Mouse (Mus musculus) right cerebral cortex, postnatal 4 days (tissue): Measurements from ENCODE around the gene Magt1.
"Not testable (repeated sequence)": the region's sequence is repeated elsewhere in the genome, so short reads cannot be mapped to it uniquely, and the experiment has no call there.

Source experiments
- DNase-seq: peaks from one replicate; pipeline ENCODE4 v3.0.0-alpha.2; 2022

Gene Magt1

DNA sequence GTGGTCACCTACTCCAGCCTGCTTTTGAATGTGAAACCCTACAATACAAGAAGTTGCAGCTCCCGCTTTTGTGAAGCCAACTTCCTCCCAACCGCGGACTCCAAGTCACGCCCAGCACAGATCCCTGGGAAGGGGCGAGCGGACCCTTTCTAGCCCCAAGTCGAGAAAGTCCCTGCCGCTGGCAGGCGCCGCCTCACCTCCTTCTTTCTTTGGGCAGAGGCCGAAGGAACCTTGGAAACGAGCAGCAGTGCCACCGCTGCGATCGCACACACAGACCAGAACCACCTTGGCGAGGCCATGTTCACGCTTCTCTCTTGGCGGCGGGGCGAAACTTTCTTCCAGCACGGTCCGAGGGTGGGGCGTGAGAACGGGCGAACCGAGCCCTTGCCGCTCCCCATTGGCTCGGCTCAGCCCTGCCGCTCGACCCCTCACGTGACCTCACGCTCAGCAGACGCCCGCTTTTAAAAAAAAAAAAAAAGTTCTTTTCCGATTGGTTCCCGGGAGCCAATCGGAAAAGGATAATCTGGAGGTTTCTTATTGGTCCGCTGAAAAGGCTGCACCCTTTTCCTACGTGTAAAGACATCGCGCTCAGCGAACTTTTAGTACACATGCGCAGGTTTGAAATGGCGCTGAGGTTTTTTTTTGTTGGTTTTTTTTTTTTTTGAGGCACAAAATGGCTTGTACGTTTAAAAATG lies at the start of gene Magt1:
Magt1 (minus strand) TSS at position 442 of the 695 bp plus-strand sequence.
- peak; percentile 72 for DNase-seq

DNA sequence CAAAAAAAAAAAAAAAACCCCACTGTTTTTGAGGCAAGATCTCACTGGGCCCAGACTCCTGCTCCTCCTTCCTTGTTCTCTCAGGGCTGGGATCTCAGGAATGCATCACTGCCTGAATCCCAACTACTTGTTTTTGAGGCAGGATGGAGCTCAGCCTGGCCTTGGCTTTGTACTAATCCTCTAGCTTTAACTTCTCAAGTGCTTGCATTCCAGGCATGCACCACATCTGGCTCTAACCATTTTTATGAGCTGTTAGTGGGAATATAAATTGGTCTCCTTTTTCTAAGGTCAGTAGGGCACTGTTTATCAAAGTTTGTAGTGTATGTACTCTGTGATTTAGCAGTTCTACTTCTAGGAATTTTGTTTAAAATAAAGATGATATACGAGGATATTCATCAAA lies 36.5 kb upstream of the Magt1 start:
- DNase-seq: no peak

DNA sequence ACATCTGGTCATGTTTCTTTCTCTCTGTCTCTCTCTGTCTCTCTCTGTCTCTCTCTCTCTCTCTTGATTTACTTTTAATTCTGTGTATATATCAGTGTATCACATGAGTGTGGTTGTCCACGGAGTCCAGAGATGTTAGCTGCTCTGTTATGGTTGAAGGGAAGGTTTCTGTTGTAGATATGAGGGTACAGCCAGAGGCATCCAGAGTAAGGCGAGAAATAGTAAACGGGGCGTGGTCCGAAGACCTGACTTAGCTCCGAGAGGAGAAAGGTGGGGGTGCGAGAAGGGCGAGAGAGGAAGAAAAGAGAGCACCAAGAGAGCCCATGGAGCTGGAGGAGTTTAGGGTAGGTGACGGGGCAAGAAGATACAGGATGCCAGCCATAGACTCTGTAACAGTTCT lies 34.2 kb upstream of the Magt1 start:
- DNase-seq: no peak

DNA sequence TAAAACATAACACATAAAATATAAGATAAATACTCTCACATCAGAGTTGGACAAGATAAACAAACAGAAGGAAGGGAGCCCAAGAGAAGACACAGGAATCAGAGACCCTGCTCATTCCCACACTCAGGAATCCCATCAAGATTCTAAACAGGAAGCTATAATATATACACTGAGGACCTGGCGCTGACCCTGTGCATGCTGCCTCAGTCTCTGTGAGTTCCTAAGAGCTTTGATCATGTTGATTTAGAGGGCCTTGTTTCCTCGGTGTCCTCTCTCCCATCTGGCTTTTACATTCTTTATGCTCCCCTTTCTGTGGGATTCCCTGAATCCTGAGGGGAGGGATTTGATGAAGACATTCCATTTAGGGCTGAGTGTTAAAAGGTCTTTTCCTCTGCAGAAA lies 33.7 kb upstream of the Magt1 start:
- DNase-seq: no peak

DNA sequence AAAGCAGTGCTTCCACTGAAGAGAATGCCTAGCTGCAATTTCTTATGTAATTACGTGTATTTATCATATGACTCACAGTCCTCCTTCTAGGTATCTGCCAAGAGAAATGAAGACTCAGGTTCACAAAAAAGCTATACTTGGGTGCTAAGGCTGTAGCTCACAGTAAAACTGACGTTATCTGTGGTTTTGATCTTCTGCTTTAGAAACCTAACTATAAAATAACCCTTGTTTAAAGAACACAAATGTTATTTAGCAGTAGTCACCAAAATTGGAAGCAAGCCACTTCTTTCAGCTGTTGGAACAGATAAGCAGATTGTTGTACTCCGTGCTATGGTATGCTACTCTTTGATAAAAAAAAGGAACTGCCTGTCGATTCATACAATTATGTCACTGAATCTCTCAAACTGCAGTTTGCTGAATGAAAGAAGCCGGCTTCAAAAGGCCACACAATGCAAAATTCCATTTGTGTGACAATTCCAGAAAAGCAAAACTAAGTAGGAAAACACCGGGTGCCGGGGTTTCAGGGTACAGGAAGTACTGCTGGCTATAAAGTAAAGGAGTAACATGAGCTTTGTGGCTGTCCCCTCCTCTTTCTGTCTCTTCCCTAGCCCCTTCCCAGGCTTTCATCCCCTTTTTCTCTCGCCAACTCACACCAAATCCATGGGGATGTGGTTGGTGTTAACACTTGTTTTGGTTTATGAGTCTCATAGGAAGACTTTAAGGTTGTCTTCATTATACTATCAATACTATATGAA lies 32.3 kb upstream of the Magt1 start:
- no peak for DNase-seq

DNA sequence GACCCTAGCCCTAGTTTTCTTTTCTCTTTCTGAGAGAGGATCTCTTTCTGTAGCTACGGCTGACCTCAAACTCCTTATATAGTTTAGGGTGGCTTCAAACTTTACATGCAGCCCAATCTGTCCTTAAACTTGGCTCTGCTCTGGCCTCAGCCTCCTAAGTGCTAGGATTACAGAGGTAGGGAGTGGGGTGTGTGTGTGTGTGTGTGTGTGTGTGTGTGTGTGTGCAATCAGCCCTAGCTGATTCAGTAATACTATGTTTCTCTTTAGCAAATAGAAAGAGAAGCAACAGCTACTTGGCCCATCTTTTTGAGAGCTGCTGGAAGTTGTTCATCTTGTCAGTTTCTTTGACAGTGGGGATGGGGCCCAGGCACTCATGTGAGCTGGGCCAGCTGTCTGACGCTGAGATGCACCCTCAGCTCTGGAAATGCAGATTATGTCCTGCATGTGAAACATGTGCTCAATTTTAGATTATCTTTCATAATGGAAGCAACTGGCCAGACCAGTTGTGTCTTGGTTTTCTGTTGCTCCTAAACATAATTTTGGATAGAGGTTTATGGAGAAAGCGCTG lies 25.6 kb upstream of the Magt1 start:
- DNase-seq: no peak

- DNase-seq: no peak
Measured at GRCm38 (mm10) chrX:106035727-106036126, 24.0 kb upstream of the Magt1 start.

DNA sequence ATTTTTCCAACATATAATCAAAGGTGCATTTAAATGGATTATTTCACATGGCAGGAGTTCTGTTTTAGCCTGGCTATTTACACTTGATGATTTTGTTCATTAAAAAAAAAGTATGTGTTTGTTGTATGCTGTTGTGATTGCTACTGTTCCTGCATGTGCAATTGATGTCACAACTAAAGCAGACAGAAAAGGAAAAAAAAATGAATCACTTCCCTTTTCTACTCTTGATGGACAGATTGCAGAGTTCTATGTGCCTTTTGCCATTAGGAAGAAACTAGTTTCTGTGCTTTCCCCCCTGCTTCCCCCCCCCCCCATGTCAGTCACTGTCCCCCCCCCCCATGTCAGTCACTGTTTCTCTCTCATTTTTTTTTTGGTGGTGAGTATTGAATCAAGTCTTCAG lies 19.4 kb upstream of the Magt1 start:
- no peak for DNase-seq

GRCm38 (mm10) chrX:106030176-106030575 lies 18.5 kb upstream of the Magt1 start:
- DNase-seq: no peak

DNA sequence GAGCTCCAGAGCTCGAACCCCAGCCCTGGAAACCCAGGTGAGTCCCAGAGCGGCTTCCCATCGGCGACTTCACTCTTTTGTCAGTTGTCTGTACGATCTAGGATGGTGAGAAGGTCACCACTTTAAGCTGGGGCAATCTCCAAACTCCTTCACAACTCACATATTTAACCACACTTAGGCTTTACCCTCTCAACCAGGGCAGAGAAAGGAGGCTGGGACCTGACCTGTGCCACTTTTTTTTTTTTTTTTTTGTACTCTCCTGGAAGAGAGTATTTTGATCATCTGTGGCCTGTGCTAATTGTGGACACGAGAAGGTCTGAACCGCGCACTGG lies 15.6 kb upstream of the Magt1 start:
- no peak for DNase-seq

DNA sequence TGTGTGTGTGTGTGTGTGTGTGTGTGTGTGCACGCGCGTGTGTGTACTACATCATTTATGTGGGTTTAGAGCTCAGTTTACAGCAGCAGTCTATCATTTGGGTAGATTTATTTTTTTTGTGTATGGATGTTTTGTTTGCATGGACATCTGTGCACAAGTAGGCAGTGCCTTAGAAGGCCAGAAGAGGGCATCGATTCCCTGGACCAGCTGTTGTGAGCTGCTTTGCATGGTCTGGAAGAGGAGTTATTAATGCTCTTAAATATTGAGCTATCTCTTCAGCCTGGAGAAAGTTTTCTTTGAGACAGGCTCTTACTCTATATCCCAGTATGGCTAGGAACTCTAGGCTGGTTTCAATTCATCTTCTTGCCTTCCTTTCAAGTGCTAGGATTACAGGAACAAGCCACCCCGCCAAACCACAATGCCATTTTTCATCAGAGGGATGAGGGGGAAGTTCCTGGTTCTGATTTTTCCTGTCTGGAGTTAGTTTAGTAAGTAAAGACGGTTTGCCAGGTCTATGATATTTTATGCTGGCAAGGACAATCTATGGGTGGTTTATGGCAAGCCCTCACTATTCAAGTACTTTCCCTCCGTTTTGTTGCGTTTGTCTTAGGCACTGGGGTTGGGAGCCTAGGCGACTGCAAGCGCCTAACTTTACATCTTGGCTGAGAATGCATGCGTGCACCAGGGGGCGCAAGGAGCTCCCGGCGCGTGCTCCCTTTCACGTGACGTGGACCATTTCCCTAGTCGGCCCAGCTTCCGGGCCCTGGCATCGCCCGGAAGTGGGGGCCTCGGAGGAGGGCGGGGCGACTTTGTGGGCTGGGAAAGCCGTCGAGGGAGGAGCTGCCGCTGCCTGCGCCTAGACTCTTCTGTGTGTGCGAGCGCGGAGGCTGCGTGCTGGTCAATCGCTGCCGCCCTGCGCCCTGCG lies 15.0 kb upstream of the Magt1 start, which contains the start of gene Atp7a:
Atp7a (plus strand) TSS at position 859 of the 925 bp plus-strand sequence.
- peak; percentile 87 for DNase-seq

DNA sequence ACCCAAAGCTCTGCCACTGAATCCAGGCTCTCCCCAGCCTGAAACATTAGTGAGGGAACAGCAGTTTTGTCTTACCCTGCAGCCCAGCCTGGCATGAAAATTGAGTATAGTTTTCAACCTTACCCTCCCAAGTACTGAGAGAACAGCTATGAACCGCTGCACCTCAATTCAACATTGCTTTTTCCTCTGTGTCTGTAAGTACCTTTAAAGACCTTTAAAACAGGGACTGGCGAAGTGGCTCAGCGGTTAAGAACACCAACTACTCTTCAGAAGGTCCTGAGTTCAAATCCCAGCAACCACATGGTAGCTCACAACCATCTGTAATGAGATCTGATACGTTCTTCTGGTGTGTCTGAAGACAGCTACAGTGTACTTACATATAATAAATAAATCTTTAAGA lies 5.8 kb upstream of the Magt1 start:
- no peak for DNase-seq

DNA sequence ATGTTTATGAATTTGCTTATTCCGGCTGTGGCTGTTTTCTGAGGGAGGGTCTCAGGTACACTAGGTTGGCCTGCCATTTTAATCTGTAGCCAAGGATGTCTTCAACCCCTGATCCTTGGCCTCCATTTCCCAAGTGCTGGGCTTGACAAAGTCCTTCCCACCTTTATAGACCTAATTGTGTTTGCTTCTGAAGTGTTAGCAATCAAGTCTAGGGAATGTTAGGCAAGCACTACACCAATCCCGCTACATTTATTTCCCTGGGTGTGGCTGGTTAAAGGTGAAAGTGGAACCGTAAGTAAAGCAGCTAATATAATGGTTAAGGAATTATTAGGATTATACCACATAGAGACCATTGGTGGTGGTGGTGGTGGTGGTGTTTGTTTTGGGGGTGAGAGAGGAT lies 5.4 kb upstream of the Magt1 start:
- no peak for DNase-seq

GRCm38 (mm10) chrX:106015571-106016322 lies 4.0 kb upstream of the Magt1 start, which contains the start of gene Cox7b:
Cox7b (plus strand) TSS chrX:106015700.
- DNase-seq: peak; percentile 53

GRCm38 (mm10) chrX:106014741-106015377 lies 3.2 kb upstream of the Magt1 start:
- DNase-seq: not testable (repeated sequence)

- peak; percentile 39 for DNase-seq
Measured at GRCm38 (mm10) chrX:106013217-106013616, 1.5 kb upstream of the Magt1 start.

DNA sequence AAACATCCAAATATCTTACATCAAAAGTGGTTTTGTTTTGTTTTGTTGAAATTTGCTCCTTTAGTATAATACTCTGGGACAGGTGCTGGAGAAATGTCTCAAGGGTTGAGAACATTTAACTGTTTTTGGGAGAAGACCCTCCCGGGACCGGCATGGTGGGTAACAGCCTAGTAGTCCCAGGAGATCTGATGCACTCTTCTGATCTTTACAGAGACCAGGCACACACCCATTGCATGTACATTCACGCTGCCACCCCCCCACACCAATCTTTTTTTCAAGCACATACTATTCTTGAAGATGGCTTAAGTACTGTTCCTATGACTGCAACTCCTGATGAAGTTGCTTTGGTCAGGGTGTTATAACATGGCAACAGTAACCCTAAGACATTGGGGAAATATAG lies 853 bp upstream of the Magt1 start:
- DNase-seq: no peak

DNA sequence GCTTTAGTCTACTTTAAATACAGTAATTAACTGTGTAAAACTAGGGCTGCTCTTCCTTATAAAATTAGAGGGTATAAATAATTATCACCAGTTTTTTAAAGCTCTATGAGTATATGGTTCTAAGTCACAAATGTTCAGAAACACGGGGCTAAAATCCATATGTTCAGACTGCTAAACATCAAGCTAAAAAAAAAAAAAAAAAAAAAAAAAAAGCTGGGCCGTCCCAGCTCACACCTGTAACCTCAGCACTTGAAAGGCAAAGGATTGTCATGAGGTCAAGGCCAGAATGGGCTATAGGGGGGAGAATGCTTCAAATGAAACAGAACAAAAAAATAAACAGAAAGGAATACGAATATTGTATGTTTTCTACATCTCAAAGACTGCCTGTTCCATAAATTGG lies 944 bp downstream of the Magt1 start:
- DNase-seq: no peak

DNA sequence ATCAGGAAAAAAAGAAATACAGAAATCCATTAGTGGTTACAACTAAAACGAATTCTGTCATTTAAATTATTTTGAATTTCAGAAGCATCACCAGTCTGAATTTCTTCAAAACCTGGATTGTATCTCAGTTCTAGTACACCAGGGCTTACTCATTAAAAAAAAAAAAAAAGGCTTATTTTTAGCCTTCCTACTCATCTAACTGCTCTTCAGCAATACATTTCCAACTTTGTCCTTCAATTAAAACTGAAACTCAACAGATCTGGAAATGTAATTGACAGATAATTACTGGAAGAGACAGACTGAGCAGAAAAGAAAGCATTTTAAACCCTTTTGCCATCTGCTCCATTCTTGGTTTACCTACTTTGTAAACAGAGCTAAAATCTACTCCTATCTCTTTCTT lies 10.1 kb downstream of the Magt1 start:
- no peak for DNase-seq

GRCm38 (mm10) chrX:105957091-105957490 lies 54.6 kb downstream of the Magt1 start:
- not testable (repeated sequence) for DNase-seq

- DNase-seq: no peak
Measured at GRCm38 (mm10) chrX:105953999-105954398, 57.7 kb downstream of the Magt1 start.

GRCm38 (mm10) chrX:105946357-105946756 lies 65.3 kb downstream of the Magt1 start:
- no peak for DNase-seq
